Mouse (Mus musculus): Measurements from ENCODE around the gene Gm10840.

DNA sequence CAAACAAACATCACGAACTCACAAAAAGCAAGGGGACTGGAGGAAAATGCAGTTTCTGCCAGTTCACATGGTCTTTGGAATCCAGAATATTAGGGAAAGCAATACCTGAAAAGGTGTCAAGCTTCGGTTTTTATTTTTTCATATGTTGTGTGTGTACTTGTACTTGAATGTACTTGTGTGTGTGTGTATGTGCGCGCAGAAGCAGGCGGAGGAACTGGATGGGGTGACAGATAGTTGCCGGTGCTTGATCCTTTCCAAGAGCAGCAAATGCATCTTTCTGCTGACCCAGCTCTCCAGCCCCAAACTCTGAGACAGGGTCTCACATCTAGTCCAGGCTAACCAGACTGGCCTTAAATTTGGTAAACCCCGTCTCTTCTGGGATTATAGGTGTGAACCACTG, 34.2 kb downstream of the Gm10840 start:
- TF ChIP-seq USF1 (IDR thresholded peaks at IDR 0.05; ENCODE audit: low read depth) (no peak), POLR2A (IDR thresholded peaks at IDR 0.05; ENCODE audit: insufficient read length, low read depth) (no peak), TCF12 (IDR thresholded peaks at IDR 0.05; ENCODE audit: insufficient read depth, poor library complexity, severe bottlenecking) (no peak), CEBPB (IDR thresholded peaks at IDR 0.05; ENCODE audit: insufficient read depth, poor library complexity, severe bottlenecking) (no peak)

All from myocyte (in vitro differentiated cells).